Mouse (Mus musculus) limb, embryonic 10.5 days (tissue): ENCODE data around the gene Chpf. TPM values are rescaled to one million over a fixed set of nuclear protein-coding genes. Genes with fewer than 3 reads are reported as not detected.

Source experiments
- DNase-seq: peaks from one replicate; pipeline ENCODE4 v3.0.0-alpha.2; 2017; ENCODE audit warnings: low spot score
- H3K27ac ChIP-seq: fragments of 300-500 bp; sonication (generic); 2 replicates; pipeline ENCODE4 v1.5.1; 2016; ENCODE audit warnings: mild to moderate bottlenecking
- H3K27me3 ChIP-seq: fragments of 300-500 bp; sonication (generic); 2 replicates; pipeline ENCODE4 v1.6.1; 2016; ENCODE audit warnings: low read depth, mild to moderate bottlenecking; ENCODE audit not compliant: poor library complexity, severe bottlenecking
- H3K36me3 ChIP-seq: fragments of 300-500 bp; sonication (generic); 2 replicates; pipeline ENCODE4 v1.6.1; 2016; ENCODE audit warnings: mild to moderate bottlenecking, moderate library complexity
- H3K4me1 ChIP-seq: fragments of 300-500 bp; sonication (generic); 2 replicates; pipeline ENCODE4 v1.6.1; 2016
- H3K4me3 ChIP-seq: fragments of 300-500 bp; sonication (generic); 2 replicates; pipeline ENCODE4 v1.5.1; 2016; ENCODE audit warnings: mild to moderate bottlenecking, moderate library complexity
- H3K9me3 ChIP-seq: fragments of 300-500 bp; sonication (generic); replicated peaks from 2 replicates; pipeline ENCODE4 v1.6.1; 2016; ENCODE audit warnings: mild to moderate bottlenecking
- WGBS: fragments of 180-500 bp; shearing (Covaris S2); methylation state at CpG from one replicate; pipeline ENCODE4 v1.1.7; 2016; 5-methylcytosine and 5-hydroxymethylcytosine counted together
- polyA plus RNA-seq: library from polyadenylated mRNA; unstranded; fragments of >200 nt; fragmentation: Nextera tagmentation; extraction: Ambion mirVana; gene quantifications from 2 replicates; pipeline ENCODE4 v1.2.1, GENCODE M21; 2016

The Chpf gene
- polyA plus RNA-seq, 1 experiment from 2014 or later = 23.7 TPM

- Histone ChIP-seq H3K36me3 (peaks cover 28% of the 10 kb centered on the region), H3K4me1 (peaks cover 67% of the 10 kb centered on the region), H3K4me3 (peak within 1 kb of the TSS; percentile 95), H3K27me3 (peaks cover 24% of the 10 kb centered on the region), H3K9me3 (no peaks in the 10 kb centered on the region), H3K27ac (peak within 1 kb of the TSS; percentile 98)
- DNase-seq = peak; percentile 90
- WGBS = under 1% methylated on average over 65 of the region's 65 CpGs
Observed at GRCm38 (mm10) chr1:75505956-75506831, 27.1 kb upstream of the Chpf start, which contains the start of gene Obsl1. Gene Obsl1 (minus strand): TSS chr1:75506452.

GRCm38 (mm10) chr1:75505159-75505955, 26.2 kb upstream of the Chpf start:
- Histone ChIP-seq H3K27ac (peak overlapping the region; percentile 98), H3K4me3 (peak overlapping the region; percentile 95), H3K9me3 (no peaks in the 10 kb centered on the region), H3K4me1 (peaks cover 58% of the 10 kb centered on the region), H3K36me3 (peaks cover 37% of the 10 kb centered on the region), H3K27me3 (peaks cover 24% of the 10 kb centered on the region)
- peak; percentile 79 for DNase-seq
- WGBS = under 1% methylated on average over 84 of the region's 84 CpGs

GRCm38 (mm10) chr1:75504256-75505045, 25.3 kb upstream of the Chpf start:
- H3K9me3 ChIP-seq = no peaks in the 10 kb centered on the region
- H3K4me1 ChIP-seq = peaks cover 51% of the 10 kb centered on the region
- no peak for DNase-seq
- H3K36me3 ChIP-seq = peaks cover 46% of the 10 kb centered on the region
- peak overlapping the region; percentile 98; the same call in 1 of the 2 replicates for H3K27ac ChIP-seq
- WGBS = 56% methylated on average over 9 of the region's 9 CpGs
- H3K4me3 ChIP-seq = peak overlapping the region; percentile 95
- H3K27me3 ChIP-seq = peaks cover 18% of the 10 kb centered on the region

- Histone ChIP-seq H3K36me3 (peaks cover 54% of the 10 kb centered on the region), H3K27me3 (peaks cover 11% of the 10 kb centered on the region; the same call in 1 of the 2 replicates), H3K27ac (no peak overlapping the region), H3K9me3 (no peaks in the 10 kb centered on the region), H3K4me3 (peak overlapping the region; percentile 95; the same call in 1 of the 2 replicates), H3K4me1 (peaks cover 47% of the 10 kb centered on the region)
- WGBS = 66% methylated on average over 23 of the region's 23 CpGs
- DNase-seq = no peak
Observed at GRCm38 (mm10) chr1:75503651-75503980, 24.5 kb upstream of the Chpf start.

DNA sequence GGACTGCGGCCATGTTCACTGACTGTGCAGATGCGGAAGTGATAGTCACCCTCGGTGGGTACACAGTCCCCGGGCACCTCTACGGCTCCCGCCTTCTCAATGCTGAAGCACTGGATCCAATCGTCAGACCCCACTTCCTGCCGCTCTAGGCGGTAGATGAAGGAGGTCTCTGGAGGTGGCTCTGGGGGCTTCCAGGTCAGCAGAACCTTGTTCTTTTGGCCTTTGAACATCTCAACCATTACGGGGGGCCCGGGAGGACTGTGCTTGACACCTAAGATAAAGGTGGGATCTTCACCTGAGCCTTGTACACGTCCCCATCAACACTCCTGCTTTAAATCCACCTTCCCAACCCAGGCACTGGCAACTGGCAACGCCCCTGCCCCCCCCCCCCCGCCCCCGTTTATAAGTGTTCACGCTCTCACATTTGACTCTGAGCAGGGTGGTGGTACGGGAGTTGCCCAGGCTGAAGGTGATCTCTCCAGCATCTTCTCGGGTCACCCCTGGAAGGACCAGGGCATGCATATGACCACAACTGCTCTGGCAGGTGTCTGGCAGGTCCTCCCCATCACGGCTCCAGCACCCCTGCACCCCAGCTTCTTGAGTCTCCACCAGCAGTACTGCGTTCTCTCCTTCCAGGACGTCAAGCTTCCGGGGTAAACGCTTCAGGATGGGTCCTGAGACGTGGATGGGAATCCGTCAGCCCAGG, 24.0 kb upstream of the Chpf start:
- Histone ChIP-seq H3K27me3 (0 out of 2 replicates have a peak, but pooled peaks cover 9% of the 10 kb centered on the region), H3K4me3 (peak overlapping the region; percentile 95; the same call in 1 of the 2 replicates), H3K36me3 (peaks cover 59% of the 10 kb centered on the region), H3K9me3 (no peaks in the 10 kb centered on the region), H3K4me1 (peaks cover 46% of the 10 kb centered on the region), H3K27ac (no peak overlapping the region)
- no peak for DNase-seq
- WGBS = 82% methylated on average over 25 of the region's 25 CpGs

- peaks cover 36% of the 10 kb centered on the region for H3K4me1 ChIP-seq
- no peak overlapping the region for H3K27ac ChIP-seq
- H3K27me3 ChIP-seq = no peaks in the 10 kb centered on the region; the same call in 1 of the 2 replicates
- 97% methylated on average over 9 of the region's 9 CpGs for WGBS
- H3K9me3 ChIP-seq = no peaks in the 10 kb centered on the region
- no peak for DNase-seq
- H3K36me3 ChIP-seq = peaks cover 71% of the 10 kb centered on the region
- H3K4me3 ChIP-seq = no peak overlapping the region
Observed at GRCm38 (mm10) chr1:75501905-75502304, 22.8 kb upstream of the Chpf start.

DNA sequence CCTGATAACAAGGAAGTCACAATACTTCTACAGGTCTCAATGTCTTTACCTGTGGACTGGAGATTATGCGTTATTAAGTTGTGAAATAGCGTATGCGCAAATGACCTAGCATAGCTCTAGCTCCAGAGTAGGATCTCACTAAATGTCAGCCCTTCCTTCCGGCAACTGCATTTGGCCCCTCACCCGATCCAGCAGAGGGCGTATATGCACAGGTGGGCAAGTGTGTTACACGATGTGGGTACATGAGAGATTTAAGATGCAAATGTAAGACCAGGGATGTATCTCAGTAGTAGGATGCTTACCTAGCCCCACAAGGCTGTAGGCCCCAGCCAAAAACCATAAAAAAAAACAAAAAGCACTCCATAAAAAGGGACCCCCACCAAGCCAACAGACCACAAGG, 20.3 kb upstream of the Chpf start:
- H3K27ac ChIP-seq = no peak overlapping the region
- H3K36me3 ChIP-seq = peaks cover 86% of the 10 kb centered on the region
- H3K9me3 ChIP-seq = no peaks in the 10 kb centered on the region
- no peak for DNase-seq
- WGBS = 88% methylated on average over 7 of the region's 7 CpGs
- H3K27me3 ChIP-seq = peaks cover 4% of the 10 kb centered on the region
- H3K4me1 ChIP-seq = peaks cover 24% of the 10 kb centered on the region
- H3K4me3 ChIP-seq = no peak overlapping the region

- WGBS = 90% methylated on average over 4 of the region's 4 CpGs
- H3K27ac ChIP-seq = no peak overlapping the region
- H3K4me1 ChIP-seq = peaks cover 18% of the 10 kb centered on the region
- H3K36me3 ChIP-seq = peaks cover 85% of the 10 kb centered on the region
- DNase-seq = no peak
- H3K9me3 ChIP-seq = no peaks in the 10 kb centered on the region
- peaks cover 5% of the 10 kb centered on the region for H3K27me3 ChIP-seq
- no peak overlapping the region for H3K4me3 ChIP-seq
Observed at GRCm38 (mm10) chr1:75498897-75499296, 19.8 kb upstream of the Chpf start.

- Histone ChIP-seq H3K4me3 (no peak overlapping the region), H3K36me3 (peaks cover 79% of the 10 kb centered on the region), H3K27ac (no peak overlapping the region)
Observed at GRCm38 (mm10) chr1:75494878-75495548, 15.9 kb upstream of the Chpf start.

GRCm38 (mm10) chr1:75492579-75493170, 13.6 kb upstream of the Chpf start:
- WGBS = 38% methylated on average over 24 of the region's 24 CpGs
- peaks cover 65% of the 10 kb centered on the region for H3K36me3 ChIP-seq
- H3K9me3 ChIP-seq = no peaks in the 10 kb centered on the region
- H3K4me1 ChIP-seq = peaks cover 23% of the 10 kb centered on the region
- H3K27ac ChIP-seq = no peak overlapping the region
- DNase-seq = no peak
- peaks cover 64% of the 10 kb centered on the region for H3K27me3 ChIP-seq
- H3K4me3 ChIP-seq = no peak overlapping the region

More at GRCm38 (mm10) chr1:75494878-75495548, 15.9 kb upstream of the Chpf start:
- Histone ChIP-seq H3K4me1 (peaks cover 18% of the 10 kb centered on the region), H3K9me3 (no peaks in the 10 kb centered on the region), H3K27me3 (peaks cover 43% of the 10 kb centered on the region)
- DNase-seq = peak; percentile 75
- 45% methylated on average over 12 of the region's 12 CpGs for WGBS

DNA sequence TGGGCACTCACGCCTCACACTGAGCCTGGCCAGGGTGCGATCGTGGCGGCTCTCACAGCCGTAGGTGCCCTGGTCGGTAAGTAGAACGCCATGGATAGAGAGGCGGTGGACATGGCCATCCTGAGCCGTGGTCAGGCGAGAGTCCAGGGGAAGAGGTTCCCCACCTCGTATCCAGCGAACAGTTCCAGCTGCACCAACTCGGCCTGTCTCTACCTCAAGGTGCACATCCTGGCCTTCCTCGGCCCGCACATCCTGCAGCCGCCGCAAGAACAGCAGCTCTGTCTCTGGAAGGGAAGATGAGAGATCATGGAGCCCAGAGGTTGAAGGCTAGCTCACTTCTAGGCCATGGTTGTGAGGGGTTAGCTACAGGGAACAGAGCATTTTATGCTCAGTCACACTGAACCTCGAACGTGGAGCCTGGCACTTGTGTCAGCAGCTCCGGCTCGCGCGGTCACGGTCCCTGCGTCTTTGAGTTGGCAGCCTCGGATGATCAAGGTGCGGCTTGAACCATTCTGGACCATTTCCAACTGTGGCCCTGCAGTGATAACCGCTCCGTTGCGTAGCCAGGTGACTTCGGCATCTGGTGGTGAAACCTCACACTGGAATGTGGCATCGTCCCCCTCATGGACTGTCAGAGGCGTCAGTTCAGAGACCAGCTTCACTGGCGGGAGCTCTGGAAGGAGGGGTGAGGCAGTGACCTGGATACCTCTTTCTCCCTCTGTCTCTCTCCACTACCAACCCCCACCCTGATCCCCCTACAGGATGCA, 11.9 kb upstream of the Chpf start:
- H3K36me3 ChIP-seq = peaks cover 48% of the 10 kb centered on the region
- WGBS = 83% methylated on average over 34 of the region's 34 CpGs
- peaks cover 81% of the 10 kb centered on the region for H3K27me3 ChIP-seq
- H3K9me3 ChIP-seq = no peaks in the 10 kb centered on the region
- no peak overlapping the region for H3K4me3 ChIP-seq
- H3K4me1 ChIP-seq = peaks cover 30% of the 10 kb centered on the region
- H3K27ac ChIP-seq = no peak overlapping the region
- DNase-seq = no peak
